Mouse (Mus musculus) cortical plate, adult 2 months (tissue): Measurements from ENCODE around the gene Clstn2. TPM values are rescaled to one million over a fixed set of nuclear protein-coding genes. Genes with fewer than 3 reads are reported as not detected.

Experiments used
- H3K27ac ChIP-seq: fragments of 200-500 bp; 2 replicates; pipeline ENCODE4 v1.5.1; 2012; ENCODE audit warnings: low read length, control low read depth, inconsistent platforms; ENCODE audit not compliant: insufficient read depth
- H3K4me1 ChIP-seq: fragments of 200-500 bp; 2 replicates; pipeline ENCODE4 v1.6.1; 2011; ENCODE audit warnings: low read length; ENCODE audit not compliant: control insufficient read depth, insufficient read depth
- H3K4me3 ChIP-seq: fragments of 200-500 bp; 2 replicates; pipeline ENCODE4 v1.5.1; 2011; ENCODE audit warnings: mild to moderate bottlenecking, low read length, control low read depth; ENCODE audit not compliant: insufficient read depth
- CTCF ChIP-seq: fragments of 200-500 bp; IDR thresholded peaks from 2 replicates; pipeline ENCODE4 v1.5.1; 2011; ENCODE audit warnings: mild to moderate bottlenecking, control low read depth, low read length; ENCODE audit not compliant: insufficient read depth; ENCODE audit errors: extremely low read depth
- POLR2A ChIP-seq: fragments of 200-500 bp; IDR thresholded peaks from 2 replicates; pipeline ENCODE4 v1.6.1; 2011; ENCODE audit warnings: mild to moderate bottlenecking, low read length, control low read depth; ENCODE audit not compliant: insufficient read depth; ENCODE audit errors: extremely low read depth
- polyA plus RNA-seq: library from polyadenylated mRNA; depleted of rRNA; stranded (reverse); fragments of >200 nt; gene quantifications from 2 replicates; pipeline ENCODE4 v1.2.3, GENCODE M21; 2012; rRNA removed

The Clstn2 gene
- polyA plus RNA-seq, result 50.8 and 58.1 TPM in 2 replicates

- no peak for TF ChIP-seq CTCF
- TF ChIP-seq POLR2A, result peak; percentile 61; the same call in 1 of the 2 replicates
- Histone ChIP-seq H3K4me1 (no peaks in the 10 kb centered on the region; the same call in 1 of the 2 replicates), H3K4me3 (peak within 1 kb of the TSS; percentile 67), H3K27ac (peak within 1 kb of the TSS; percentile 94)
Measured at GRCm38 (mm10) chr9:98032573-98033272, at the start of gene Clstn2. Clstn2 (minus strand) TSS chr9:98033181.

GRCm38 (mm10) chr9:98067767-98068166 is 34.8 kb upstream of the Clstn2 start:
- Histone ChIP-seq H3K4me1 (no peaks in the 10 kb centered on the region), H3K27ac (no peak overlapping the region), H3K4me3 (no peak overlapping the region)
- TF ChIP-seq POLR2A, result no peak
- no peak for TF ChIP-seq CTCF

GRCm38 (mm10) chr9:98061646-98062045 is 28.7 kb upstream of the Clstn2 start:
- TF ChIP-seq CTCF (no peak), POLR2A (no peak)
- Histone ChIP-seq H3K4me3 (no peak overlapping the region), H3K27ac (no peak overlapping the region), H3K4me1 (no peaks in the 10 kb centered on the region)

GRCm38 (mm10) chr9:98057291-98057690 is 24.3 kb upstream of the Clstn2 start:
- no peak overlapping the region for H3K27ac ChIP-seq
- no peaks in the 10 kb centered on the region for H3K4me1 ChIP-seq
- TF ChIP-seq POLR2A (no peak), CTCF (no peak)
- H3K4me3 ChIP-seq, result no peak overlapping the region

GRCm38 (mm10) chr9:98051343-98051742 is 18.4 kb upstream of the Clstn2 start:
- H3K4me1 ChIP-seq, result no peaks in the 10 kb centered on the region
- TF ChIP-seq POLR2A (no peak), CTCF (no peak)
- H3K4me3 ChIP-seq, result no peak overlapping the region
- H3K27ac ChIP-seq, result no peak overlapping the region

- peak overlapping the region; percentile 67 for H3K4me3 ChIP-seq
- H3K27ac ChIP-seq, result peak overlapping the region; percentile 94
- H3K4me1 ChIP-seq, result no peaks in the 10 kb centered on the region; the same call in 1 of the 2 replicates
- TF ChIP-seq POLR2A, result no peak
- TF ChIP-seq CTCF, result peak; percentile 35; the same call in 1 of the 2 replicates
Measured at GRCm38 (mm10) chr9:98033273-98033855, 383 bp upstream of the Clstn2 start.

GRCm38 (mm10) chr9:98031898-98032572 is 946 bp downstream of the Clstn2 start:
- TF ChIP-seq POLR2A (no peak), CTCF (no peak)
- Histone ChIP-seq H3K4me3 (peak overlapping the region; percentile 67), H3K27ac (0 out of 2 replicates have a peak overlapping the region, but pooled peaks have one; percentile 0), H3K4me1 (no peaks in the 10 kb centered on the region; the same call in none of the 2 replicates)

GRCm38 (mm10) chr9:98030715-98031114 is 2.3 kb downstream of the Clstn2 start:
- no peaks in the 10 kb centered on the region; the same call in none of the 2 replicates for H3K4me1 ChIP-seq
- no peak overlapping the region for H3K27ac ChIP-seq
- no peak for TF ChIP-seq CTCF
- no peak for TF ChIP-seq POLR2A
- peak overlapping the region; percentile 67; the same call in 1 of the 2 replicates for H3K4me3 ChIP-seq

- Histone ChIP-seq H3K4me3 (no peak overlapping the region), H3K4me1 (peaks cover 2% of the 10 kb centered on the region), H3K27ac (no peak overlapping the region)
- TF ChIP-seq CTCF (no peak), POLR2A (no peak)
Measured at GRCm38 (mm10) chr9:98025548-98025947, 7.4 kb downstream of the Clstn2 start.

- TF ChIP-seq POLR2A, result no peak
- Histone ChIP-seq H3K4me3 (no peak overlapping the region), H3K27ac (no peak overlapping the region), H3K4me1 (peaks cover 2% of the 10 kb centered on the region)
Measured at GRCm38 (mm10) chr9:98023069-98023468, 9.9 kb downstream of the Clstn2 start.
